Mouse (Mus musculus) adrenal gland, postnatal 10 days (tissue): ENCODE data around the gene G6pdx. TPM values are rescaled to one million over a fixed set of nuclear protein-coding genes. Genes with fewer than 3 reads are reported as not detected.

Experiments
- DNase-seq: peaks from one replicate; pipeline ENCODE4 v3.0.0; 2021; ENCODE audit warnings: mixed read lengths
- long read RNA-seq, 2 experiments: library from polyadenylated mRNA; stranded (forward); transcript quantifications; one replicate each; pipeline ENCODE4 v2.0.0; 2021
- total RNA-seq, 2 experiments: library from RNA; stranded (reverse); gene quantifications; 2 replicates each; pipeline ENCODE4 v1.2.3; 2021

The G6pdx gene
- 10 to 100 TPM; 75.5 to 83.1 TPM for total RNA-seq
- long read RNA-seq, experiment 1, transcript G6pdx-201 (13 exons, 2,652 nt), result major isoform, 21 of 35 reads
- long read RNA-seq, experiment 1, partial matches to known transcripts, result 13 of 35 reads
- long read RNA-seq, experiment 1, other reads (novel, unspliced or antisense), result 0 of 35 reads
- long read RNA-seq, experiment 2, transcript G6pdx-201 (13 exons, 2,652 nt), result major isoform, 17 of 24 reads
- long read RNA-seq, experiment 2, partial matches to known transcripts, result 4 of 24 reads
- long read RNA-seq, experiment 2, other reads (novel, unspliced or antisense), result 3 of 24 reads

DNA sequence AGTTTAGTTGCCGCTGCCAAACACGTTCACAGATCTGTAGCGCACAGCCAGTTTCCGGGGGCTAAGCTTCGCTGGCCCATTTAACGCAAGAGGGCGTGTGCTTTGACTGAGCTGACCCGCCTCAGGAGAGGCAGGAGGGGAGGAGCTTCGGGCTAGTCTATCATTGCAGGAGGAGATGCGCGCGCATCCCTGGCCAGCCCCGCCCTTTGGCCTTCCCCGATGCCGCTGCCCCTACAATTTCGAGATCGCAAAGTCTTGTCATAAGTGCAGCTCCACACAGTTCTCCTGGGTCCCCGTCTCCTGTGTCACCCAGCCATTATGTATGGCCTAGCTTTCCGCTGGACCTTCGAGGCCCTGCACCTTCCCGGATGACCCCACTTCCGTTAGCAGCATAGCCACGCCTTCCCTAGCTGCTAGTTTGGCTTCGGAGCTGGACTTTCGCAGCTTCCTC lies at the start of gene G6pdx:
G6pdx (minus strand) TSS at position 369 of the 451 bp plus-strand sequence.
- DNase-seq, result peak; percentile 91

- no peak for DNase-seq
Observed at GRCm38 (mm10) chrX:74452773-74453172, 23.8 kb upstream of the G6pdx start.

DNA sequence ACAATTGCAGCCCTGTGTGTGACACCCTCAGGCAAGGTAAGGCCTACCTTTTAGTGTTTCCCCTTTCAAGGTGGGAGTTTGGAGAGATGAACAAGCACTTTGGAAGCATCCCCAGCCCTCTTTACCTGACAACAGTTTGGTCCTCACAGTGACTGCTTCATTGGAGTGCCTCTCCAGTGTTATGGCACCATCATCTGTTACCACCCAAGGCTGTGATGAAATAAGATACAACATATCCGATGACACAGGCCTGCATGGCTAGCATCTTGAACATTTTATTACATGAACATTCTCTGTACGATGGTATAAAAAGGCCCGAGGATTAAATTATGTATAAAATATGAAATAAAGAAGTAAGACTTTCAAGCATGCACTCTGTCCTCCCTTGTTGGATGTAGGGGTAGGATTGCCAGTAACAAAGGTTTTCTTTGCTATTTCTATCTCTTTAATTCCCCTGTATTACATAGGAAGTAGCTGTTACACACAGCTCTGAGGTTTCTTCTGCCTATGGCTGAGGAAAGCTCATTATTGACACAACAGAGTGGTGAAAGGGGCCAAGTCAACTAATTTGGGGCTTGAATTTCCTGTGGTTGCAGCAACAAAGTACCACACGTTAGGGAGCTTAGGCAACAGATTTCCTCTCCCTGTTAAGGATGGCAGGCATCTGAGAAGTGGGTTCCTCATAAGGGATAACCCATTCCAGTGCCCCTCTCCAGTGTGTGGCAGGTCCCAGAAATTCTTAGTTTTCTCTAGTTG lies 22.3 kb upstream of the G6pdx start:
- DNase-seq, result no peak

GRCm38 (mm10) chrX:74429290-74429821 lies 362 bp upstream of the G6pdx start:
- peak; percentile 84 for DNase-seq

- DNase-seq, result peak; percentile 11
Observed at GRCm38 (mm10) chrX:74428146-74428825, 708 bp downstream of the G6pdx start.

GRCm38 (mm10) chrX:74427116-74427515 lies 1.9 kb downstream of the G6pdx start:
- DNase-seq, result no peak

GRCm38 (mm10) chrX:74426256-74426655 lies 2.7 kb downstream of the G6pdx start:
- no peak for DNase-seq

- DNase-seq, result peak; percentile 82
Observed at GRCm38 (mm10) chrX:74425195-74425594, 3.8 kb downstream of the G6pdx start.

DNA sequence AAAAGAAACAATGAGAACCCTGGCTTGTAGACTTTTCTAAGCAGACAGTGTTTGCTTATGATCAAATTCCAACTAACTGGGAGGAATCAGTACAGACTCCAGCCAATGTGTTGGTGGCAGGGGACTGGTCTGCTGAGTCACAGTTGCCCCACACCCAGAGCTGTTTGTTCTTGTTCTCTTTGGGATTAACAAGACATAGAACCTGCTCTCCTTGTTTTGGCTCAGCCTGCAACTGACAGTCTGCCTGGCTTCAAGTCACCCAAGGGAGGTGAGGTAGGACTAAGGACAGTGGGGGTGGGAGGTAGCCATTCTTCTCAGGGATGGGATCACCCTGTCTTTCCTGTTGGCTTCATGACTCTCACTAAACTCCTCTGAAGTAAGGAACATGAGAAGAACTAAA lies 4.6 kb downstream of the G6pdx start:
- DNase-seq, result peak; percentile 38

DNA sequence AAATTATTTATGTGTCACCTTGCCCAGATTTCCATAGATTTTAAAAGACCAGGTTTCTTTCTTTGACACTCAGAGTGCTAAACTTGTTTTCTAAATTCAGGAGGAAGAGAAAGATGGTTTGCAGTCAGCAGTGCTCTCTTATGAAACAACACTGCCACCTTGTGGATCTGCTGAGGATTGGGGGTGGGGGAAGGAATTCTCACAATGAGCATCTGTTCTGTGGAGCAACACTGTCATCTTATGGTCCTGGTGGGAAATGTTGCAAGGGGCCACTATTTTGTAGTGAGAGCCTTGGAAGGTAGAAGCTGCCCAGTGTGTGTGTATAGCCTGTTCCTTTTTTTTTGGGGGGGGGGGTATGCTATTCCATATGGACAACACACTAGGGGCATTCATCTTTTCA lies 15.6 kb downstream of the G6pdx start:
- DNase-seq, result peak; percentile 73

DNA sequence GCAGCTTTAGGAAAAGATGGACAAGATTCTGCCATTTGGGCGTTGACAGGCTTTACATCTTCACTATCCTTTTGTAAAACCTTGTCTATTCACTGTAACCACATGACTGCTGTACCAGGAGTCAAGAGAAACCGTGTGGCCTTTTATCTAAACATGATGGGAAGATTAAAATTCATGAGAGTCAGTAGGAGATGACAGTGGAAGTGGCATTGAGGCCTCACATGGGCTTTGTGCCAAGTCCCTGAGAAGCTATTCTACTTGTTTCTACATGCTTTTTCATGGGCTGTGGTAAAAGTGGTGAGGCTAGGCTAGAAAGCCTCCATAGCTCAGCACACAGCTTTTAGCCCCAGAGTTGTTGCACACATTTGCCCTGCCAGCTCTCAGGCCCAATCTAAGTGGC lies 20.7 kb downstream of the G6pdx start:
- no peak for DNase-seq

- no peak for DNase-seq
Observed at GRCm38 (mm10) chrX:74400136-74400535, 28.9 kb downstream of the G6pdx start.

DNA sequence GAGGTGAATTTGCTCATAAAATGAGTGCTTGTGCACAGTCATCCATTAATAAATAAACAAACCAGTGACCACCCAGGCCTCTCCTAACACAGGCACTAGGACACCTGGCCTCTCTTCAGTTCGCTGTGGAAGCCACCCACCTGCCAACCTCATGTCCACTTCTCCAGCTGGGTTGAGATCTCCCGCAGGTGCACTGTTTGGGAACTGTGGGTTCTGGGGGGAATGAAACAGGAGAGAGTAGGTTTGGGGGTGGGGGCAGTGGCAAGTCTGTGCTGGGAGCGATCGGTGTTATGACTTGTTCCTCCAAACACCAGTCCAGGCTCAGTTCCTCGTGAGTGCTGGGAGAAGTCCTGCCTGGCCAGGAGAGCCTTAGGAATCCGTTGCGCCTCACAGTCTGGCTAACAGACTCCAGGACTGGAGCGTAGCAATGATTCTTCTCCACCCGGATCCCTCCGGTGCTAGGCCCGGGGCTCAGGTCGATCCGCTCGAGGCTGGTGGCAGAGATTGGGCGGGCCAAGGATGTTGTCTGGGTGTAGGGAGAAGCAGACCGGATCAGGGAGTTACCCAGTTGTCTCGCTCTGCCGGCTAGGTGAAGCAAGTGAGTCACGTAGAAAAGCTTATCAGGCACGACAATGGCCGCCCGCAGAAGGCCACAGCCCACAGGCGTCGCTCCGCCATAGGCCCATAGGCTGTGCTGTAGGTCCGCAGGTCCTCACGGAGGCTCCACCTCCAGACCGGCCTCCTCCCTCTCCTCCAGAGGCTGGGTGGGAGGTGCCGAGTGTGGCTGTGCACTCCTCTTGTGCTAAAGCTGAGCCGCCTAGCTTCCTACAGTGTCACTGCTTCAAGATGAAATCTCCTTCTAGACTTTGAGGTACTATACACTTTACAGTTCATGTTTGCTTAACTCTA lies 36.2 kb downstream of the G6pdx start, which contains the start of the genes Fam3a and Ikbkg:
Fam3a (minus strand) TSS at position 738 of the 909 bp plus-strand sequence.
Ikbkg (plus strand) TSS at position 756 of the 909 bp plus-strand sequence.
- peak; percentile 86 for DNase-seq

- no peak for DNase-seq
Observed at GRCm38 (mm10) chrX:74388153-74388552, 40.8 kb downstream of the G6pdx start.

DNA sequence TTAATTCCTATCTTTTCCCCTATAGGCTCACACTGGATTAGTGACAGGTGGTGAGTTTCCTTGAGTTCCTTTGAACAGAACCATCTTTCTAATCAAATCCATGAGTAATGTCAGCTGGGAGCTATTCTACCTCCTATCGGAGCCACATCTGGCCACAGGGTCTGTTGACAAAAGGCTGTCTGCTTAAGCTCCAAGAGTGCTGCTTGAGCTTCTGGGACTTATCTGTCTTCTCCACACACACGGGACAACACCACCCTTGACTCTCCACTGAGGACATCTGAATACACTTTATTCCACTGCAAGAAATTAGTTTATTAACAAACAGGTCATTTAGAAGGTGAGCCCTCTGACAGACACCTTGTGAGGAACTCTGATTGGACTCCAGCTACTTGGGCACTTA lies 44.5 kb downstream of the G6pdx start:
- no peak for DNase-seq

GRCm38 (mm10) chrX:74372888-74373549 lies 56.0 kb downstream of the G6pdx start, which contains the start of the genes Ubl4a and Slc10a3:
Gene Ubl4a (minus strand): TSS chrX:74373218.
Gene Slc10a3 (minus strand): TSS chrX:74373349.
- peak; percentile 90 for DNase-seq

GRCm38 (mm10) chrX:74368209-74368909 lies 60.6 kb downstream of the G6pdx start:
- peak; percentile 85 for DNase-seq

- no peak for DNase-seq
Observed at GRCm38 (mm10) chrX:74367512-74367911, 61.5 kb downstream of the G6pdx start.
